Mouse (Mus musculus) ZHBTc4 (cell line): ENCODE measurements at regions not wholly inside any gene's neighbourhood (a gene's known extent, or its start where the extent isn't known, plus 50 kb on each side); places are given as distances from the start of the nearest gene placed in this dataset.
A peak's percentile ranks its signal among the peaks of the same experiment; 100 is the strongest.

Source experiments
- DNase-seq: peaks from one replicate; pipeline ENCODE4 v3.0.0-alpha.2; 2011; ENCODE audit warnings: low read depth, low spot score

DNA sequence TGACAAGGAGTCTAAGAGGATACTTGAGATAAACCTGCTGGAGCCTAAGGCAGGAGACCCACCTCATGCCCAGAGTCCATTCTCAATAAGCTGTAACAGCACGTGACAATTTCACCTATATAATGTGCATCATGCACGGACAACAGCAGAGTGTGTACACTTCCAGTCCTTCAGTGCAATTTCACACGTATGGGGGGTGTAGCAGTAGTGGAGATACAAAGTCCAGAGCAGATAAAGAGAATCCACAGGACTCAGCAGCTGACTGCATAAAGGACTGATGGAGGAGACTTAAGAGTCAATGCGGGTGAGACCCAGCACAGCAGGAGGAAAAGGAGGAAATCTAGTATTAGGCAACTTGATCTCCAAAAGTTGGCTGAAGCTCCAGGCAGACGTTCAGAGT lies 192.7 kb upstream of the Egln3 start:
- DNase-seq, result no peak

DNA sequence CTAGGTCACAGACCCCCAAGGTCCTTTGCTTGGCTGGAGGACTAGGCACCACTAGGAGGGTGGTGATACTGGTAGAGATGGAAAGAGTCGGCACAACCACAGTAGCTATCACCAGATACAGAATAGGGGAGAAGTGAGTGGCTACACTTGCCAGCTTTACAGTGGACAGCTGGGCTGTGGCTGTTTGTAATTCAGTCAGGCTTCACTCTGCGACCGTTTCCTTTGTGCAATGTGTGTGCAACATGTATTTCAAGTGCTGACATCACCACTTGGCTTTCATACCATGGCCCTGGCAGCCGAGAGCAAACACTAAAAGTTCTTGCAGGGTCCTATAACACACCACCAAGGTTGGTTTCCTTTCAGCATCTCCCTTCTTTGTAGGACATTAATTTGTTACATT lies 181.7 kb upstream of the Egln3 start:
- DNase-seq, result no peak

DNA sequence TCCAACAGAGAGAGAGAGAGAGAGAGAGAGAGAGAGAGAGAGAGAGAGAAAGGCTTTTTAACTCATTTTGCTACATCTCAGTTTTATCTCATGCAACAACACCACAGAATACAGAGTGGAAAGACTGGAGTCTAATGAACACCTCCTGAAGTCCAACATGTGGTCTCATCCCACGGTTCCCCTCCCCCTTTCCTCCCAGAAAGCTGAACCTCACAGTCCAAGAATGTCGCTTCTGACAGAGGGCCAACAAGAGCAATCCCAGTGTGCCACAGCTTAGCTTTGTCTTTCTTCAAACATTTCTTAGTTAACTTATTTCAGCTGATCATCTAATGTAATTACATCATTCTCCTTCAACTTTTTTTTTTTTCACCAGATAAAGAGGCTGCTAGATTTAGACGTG lies 180.5 kb upstream of the Egln3 start:
- DNase-seq, result no peak

DNA sequence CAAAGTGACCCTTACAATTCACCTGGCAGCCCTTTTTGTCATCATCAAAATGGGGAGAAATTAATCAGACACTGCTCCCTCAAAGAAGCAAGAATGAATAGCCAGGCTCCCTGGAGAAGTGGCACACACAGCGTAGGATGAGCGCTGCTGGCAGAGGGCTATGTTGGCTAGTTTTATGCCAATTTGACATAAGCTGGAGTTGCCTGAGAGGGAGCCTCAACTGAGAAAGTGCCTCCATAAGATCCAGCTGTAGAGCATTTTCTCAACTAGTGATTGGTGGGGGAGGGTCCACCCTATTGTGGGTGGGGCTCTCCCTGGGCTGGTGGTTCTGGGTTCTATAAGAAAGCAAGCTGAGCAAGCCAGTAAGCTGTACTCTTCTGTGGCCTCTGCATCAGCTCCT lies 179.3 kb upstream of the Egln3 start:
- no peak for DNase-seq

DNA sequence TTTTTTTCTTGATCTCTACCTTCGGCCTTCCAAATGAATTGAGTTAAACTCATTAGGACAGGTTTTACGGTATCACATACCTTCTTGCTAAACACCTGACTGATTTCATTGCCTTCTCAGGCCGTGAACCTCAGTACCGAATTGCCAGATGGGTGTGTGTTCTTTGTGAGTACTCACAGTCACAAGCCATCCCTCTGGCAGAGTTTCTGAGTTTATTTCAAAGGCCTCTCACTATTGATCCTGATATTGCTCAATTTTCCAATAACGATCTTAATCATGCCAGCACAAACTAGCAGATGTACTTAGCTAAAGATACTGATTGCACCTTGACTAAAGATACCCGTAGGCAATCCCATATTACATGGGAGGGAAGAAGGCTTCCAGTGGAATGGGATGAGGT lies 178.4 kb upstream of the Egln3 start:
- DNase-seq, result no peak

DNA sequence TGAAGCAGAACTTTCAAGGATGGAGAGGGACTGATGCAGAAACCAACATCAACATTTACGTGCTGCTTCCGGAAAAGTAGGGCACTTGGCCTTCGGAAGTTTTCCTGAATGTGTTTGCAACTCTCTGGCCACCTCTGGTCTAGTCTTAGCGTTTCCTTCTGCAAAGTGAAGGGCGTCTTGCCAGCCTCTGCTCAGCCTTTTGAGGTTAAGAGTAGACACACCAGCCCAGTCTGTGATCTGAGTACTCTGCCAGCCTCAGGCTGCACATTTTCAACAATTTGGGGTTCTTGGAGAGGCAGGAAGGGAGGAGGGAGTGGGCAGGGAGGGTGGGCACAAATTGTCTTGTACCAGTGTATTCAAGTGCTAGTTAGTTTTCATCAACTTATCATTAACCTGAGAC lies 176.7 kb upstream of the Egln3 start:
- DNase-seq, result no peak

DNA sequence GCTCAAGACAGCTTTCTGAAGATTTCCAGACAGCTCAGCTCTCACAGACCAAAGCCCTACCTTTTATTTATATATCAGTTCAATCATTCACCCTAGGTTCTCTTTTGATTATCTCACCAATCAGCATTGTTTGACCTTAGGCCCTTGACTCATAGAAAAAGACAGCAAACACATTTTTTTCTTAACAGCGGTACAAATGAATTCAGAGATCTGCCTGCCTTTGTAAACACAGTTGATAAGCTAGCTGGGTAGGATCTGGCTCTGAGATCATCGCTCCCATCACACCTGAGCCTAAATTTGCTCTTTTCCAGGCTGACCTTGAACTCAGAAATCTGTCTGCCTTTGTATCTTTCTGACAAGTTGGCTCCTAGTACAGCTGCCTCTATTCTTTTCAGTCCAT lies 174.9 kb upstream of the Egln3 start:
- no peak for DNase-seq

DNA sequence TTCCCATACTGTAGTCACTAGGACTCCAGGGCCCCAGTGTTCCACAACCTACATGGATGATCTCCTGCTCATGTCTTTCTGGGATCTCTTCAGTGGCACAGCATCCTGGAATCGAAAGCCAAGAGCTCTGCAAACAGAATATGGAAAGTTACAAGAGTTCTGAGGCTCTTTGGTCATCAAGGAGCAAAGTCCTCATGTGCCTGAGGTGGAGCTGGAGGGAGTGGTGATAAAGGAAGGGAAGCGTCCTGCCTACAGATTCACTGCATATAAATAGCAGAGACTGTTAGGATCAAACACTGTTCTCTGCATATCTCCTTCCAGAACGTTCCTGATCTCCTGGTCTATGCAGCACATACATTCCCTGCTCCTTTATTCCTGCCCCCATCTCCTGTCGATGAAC lies 170.4 kb upstream of the Egln3 start:
- no peak for DNase-seq

DNA sequence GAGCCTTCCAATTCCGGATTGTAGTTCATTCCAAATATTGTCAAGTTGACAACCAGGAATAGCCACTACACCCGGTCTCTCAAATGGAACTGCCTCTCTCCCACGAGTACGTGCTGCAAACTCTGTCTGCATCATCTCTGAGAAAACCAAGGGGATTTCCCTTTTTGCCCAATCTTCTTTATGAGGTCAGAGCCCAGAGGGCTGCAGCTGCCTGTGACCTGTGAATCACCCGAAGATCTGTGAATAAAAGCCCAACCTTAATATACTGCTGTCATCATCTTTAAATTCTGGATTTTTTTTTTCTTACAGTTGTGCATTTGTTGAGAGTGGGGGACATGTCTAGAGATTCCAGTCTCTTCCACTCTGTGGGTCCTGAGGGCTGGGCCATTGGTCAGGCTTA lies 165.6 kb upstream of the Egln3 start:
- no peak for DNase-seq

DNA sequence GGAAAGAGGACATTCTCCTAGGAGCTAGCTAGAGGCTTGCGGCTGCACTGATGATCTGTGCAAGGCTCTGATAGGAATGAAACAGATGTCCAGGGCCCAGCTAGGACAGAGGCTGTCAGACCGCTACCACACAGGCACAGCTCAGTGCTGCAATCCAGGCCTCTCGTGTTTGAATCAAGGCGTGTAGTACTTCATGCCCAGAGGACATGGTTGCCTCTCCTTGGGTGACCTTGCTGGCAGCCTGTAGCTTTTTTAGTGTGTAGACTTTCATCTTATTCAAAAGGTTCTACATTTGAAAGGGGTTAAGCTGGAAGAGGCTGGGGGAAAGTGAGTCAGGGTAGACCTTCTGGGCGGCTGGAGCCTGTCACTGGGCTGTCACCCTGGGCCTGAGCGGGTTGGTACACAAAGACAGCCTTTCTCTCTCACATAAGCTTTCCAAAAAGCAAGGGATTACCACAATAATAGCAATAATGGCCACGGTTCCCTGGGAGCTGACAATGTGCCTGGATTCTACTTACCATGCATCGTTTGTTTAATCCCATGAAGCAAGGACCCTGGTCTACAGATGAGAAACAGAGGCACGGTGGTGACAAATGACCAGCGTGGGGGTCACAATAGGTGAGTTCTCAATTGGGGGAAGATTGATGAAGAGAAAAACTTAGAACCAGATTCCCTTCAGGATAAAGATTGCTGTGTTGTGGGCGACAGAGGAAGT lies 160.9 kb upstream of the Egln3 start:
- peak; percentile 45 for DNase-seq

DNA sequence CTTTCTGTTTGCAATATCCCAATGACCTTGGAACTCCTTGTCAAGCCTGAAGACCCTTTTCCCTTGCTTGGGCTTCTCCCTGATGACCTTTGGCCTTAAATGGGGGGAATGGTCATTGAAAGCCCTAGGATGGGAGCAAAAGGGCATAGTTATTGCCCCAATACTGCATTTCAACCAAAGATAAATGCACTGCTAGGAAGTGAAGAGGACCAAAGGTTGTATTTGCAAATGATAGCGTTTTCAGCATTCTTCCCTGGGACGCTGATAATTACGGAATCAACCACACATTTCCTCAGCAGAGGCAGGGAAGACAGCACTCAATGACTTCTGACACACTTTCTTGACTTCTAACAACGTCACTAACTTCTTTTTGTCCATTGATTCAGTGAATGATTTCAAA lies 158.1 kb upstream of the Egln3 start:
- no peak for DNase-seq

DNA sequence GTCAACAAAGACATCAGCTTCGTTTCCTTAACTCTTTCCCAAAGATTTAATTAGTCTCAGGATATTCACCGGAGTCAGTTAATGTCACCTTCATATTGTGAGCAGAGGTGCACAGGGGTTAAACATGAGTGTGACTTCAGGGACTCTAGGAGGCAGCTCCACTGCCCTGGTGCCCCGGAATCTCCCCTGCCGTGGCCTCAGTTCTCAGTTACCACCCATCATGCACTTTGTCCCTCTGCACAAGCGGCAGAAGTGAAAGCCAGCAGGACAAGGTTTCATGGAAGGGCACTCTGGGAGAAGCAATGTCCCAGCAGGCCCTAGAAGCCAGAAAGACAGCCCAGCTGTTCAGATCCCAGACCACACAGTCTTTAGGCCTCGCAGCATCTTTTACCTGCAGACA lies 150.5 kb upstream of the Egln3 start:
- DNase-seq, result peak; percentile 14

DNA sequence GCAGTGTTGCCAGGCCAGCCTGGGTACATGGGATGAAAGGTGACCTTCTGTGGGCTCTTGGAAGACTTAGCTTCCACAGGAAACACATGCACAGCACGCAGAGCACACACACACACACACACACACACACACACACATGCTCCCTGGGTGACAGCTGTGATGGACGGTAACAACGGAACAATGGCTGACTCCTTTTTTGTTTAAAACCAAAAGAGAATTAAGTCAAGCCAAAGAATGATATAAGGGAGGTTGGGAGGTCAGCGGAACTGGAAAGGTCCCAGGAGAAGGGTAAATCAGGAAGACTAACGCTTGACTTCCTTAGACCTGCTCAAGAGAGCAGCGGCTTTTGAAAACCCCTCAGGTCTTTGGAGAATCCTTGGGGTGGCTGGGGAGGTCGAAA lies 150.0 kb upstream of the Egln3 start:
- no peak for DNase-seq

DNA sequence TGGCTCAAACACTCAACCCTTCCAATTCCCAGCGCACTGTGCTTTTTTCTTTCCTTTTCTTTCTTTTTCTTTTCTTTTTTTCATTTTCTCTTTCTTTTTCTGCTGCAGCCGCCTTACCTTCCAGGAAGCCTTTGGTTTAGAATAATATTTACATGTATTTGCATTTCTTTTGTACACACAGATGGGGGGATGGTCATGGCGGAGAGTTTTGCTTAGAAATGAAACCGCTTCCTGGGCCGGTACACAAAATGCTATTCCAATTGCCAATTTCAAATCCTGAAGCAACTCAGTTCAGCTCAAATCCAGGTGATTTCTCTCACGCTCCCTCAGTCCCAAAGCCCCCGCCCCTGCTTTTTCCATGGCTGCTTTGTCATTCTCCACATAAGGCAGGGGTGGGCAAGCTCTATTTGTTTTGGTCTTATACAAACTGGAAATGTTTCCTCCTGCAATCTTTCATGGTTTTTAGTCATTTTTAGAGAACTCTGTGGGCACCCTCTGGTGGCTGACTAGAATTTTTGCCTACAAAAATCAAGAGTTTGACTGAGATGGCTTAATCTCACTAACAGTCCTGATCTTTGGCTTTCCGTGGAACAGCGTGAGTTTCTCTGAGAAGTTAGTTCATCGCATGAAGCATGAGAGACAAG lies 149.4 kb upstream of the Egln3 start:
- DNase-seq, result peak; percentile 24

DNA sequence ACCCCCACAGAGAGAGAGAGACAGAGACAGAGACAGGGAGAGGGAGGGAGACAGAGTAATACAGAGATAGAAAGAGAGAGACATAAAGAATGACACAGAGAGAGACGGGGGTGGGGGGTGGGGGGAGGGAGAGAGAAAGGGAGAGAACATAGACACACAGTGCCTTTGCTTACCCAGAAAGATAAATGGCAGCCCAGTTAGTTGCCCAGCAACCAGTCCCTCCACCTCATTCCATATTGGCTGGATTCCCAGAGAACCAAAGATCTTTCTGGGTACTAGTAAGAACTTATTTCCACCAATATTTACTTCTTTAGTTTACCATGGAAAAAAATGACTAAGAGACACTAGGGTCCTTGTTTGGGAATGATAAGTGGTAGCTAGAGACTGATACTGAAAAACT lies 146.6 kb upstream of the Egln3 start:
- DNase-seq, result no peak

DNA sequence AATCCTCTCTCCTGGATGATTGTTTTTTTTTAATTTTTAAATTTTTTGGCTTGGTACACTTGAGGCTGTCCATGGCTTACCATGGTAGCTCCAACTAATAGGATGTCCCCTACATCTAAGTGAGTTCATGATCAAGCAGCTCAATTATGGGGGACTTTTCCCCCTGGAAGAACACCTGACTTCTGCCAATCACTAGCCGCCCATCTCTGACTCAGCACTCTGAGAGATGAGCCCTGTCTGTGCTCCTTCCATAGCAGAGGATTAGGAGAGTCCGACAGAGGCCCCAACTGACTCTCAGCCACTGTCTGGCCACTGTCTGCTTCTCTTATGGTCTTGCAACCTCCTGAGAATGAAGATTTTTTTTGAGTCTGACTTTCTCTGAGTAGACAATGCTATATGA lies 145.7 kb upstream of the Egln3 start:
- DNase-seq, result no peak

DNA sequence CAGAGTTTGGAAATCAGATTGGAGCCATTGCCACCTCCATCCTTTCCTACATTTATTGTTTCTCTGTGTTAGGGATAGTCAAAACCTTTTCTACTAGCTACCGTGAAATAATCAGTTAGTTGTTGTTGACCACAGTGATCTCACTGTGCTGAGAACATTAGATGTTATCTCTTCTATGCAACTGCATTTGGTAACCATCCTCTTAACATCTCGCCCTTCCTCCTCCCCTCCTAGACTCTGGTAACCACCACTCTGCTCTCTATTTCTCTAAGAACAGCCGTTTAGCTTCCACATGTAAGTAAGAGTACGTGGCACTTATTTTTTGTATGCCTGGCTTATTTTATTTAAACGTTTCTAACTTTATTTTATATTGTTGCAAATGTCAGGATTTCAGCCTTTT lies 139.8 kb upstream of the Egln3 start:
- no peak for DNase-seq

DNA sequence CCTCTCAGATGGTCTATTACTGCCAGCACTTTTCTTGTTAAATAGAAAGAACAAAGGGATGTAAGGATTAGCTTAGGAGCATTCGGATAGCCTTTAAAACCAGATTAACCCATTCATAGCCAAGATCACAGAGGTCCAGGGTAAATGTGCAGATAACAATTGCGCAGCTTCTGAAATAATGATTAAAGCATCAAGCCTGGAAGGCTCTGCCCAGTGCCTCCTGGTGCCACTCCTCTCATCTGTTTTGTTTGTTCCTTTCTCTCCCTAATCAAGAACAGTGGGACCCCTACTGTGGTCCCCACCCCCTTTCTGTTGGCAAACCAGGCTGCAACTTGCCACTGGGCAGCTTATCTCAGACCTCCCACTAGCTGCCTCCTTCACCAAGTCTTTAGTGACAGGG lies 131.8 kb upstream of the Egln3 start:
- DNase-seq, result no peak

DNA sequence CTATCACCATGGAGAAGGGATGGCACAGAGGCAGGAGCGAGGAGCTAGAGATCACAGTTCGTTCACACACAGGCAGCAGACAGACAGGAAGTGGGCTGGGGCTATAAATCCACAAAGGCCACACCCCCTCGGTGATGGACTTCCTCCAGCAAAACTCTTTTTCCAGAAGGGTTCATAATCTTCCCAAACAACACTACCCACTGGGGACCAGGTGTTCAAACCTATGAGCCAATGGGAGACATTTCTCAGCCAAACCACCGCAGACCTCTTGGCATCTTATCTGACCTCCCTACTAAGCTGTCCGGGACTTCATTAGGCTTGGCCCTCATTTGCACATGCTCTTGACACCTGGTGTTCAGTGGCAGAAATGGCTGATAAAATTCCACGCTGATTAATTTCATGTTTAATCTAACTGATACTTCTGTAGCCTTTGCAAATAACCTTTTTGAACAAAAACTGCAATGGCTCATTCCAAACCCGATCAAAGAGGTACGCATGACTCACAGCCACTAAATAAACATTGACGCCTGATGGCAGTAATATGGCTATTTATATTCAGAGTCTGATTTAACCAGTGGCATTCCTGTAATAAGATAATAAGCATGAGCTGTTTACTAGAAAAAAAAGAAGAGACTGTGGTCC lies 131.0 kb upstream of the Egln3 start:
- DNase-seq, result no peak

DNA sequence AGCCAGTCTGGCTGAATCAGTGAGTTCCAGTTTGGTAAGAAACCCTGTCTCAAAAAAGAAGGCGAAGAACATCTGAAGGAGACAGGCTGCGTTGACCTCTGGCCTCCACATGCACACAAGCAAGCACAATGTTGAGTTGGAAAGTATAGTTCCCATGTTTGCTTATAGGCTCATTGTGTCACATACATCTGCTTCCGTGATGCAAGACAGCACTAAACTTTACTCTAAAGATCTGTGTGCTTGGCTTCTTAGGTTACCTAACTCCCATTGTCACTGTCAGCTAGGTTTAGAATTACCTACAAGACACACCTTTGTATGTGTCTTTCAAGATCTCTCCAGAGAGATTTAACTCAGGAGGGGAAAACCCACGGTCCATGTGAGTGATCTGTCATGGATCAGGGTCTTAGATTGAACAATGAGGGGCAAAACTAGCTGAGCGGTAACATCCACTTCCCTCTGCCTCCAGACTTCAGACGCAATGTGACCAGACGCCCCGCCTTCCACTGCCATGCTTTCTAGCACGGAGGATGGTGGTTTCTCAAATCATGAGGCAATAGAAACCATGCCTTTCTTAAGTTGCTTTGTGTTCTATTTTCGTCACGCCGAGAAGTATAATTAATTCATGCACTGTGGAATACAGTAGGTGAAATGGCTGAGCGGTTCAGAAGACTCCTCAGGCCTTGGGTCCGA lies 130.1 kb upstream of the Egln3 start:
- DNase-seq, result no peak

DNA sequence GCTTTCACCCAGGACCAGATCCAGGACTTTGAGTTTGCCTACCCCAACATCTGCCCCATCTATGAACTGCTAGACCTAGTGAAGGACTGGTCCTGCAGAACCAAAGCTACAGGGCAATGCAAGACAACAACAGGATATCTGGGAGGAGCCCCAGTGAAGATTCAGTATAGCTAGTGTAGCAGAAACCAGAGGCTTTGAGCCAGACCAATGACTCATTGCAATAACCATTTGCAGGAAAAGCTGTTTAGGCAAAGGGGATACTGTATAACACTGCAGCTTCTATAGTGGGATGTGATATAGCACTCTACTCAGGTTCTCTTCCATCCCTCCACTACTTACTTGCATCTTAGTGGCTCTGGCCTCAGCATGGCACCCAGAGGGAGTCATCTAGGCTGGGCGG lies 123.8 kb upstream of the Egln3 start:
- DNase-seq, result no peak

DNA sequence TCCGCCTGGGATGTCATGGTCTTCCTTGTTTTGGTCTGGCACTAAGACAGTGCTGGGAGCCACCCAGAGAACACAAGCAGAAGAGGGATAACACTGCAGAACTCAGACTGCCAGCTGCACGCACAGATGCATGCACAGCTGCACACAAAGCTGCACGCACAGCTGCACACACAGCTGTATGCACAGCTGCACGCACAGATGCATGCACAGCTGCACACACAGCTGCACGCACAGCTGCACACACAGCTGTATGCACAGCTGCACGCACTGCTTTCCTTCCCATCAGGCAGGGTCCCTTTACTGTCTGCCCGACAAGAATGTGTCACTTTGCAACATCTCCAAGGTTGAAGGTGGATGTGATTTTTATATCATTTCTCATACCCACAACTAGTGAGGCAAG lies 122.9 kb upstream of the Egln3 start:
- no peak for DNase-seq

DNA sequence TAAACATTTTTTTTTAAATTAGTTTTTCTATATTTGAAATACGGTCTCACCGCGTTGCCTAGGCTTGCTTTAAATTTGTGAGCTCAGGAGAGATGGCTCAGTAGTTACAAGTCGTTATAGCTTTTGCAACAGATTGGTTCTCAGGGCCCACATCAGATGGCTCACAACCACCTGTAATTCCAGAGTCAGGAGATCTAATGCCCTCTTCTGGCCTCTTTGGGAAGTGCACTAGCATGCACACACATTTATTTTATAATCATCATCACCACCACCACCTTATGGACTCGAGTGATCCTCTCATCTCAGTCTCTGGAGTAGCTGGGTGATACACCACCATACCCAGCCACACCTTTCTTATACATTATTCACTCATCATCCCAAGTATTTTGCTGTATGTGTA lies 116.9 kb upstream of the Egln3 start:
- peak; percentile 71 for DNase-seq
